Mouse (Mus musculus): Measurements from ENCODE around the gene Adamts5.

GRCm38 (mm10) chr16:85899790-85900587, 1.6 kb downstream of the Adamts5 start:
- TF ChIP-seq CTCF (IDR thresholded peaks at IDR 0.05; ENCODE audit: low read depth) (no peak), EP300 (IDR thresholded peaks at IDR 0.05; ENCODE audit: low read depth) (no peak)

All from liver, embryonic 14.5 days (tissue).